Mouse (Mus musculus): ENCODE measurements around the gene Tomm40.
"Not testable (repeated sequence)": the region's sequence is repeated elsewhere in the genome, so short reads cannot be mapped to it uniquely, and the experiment has no call there.

The Tomm40 gene

GRCm38 (mm10) chr7:19686927-19687583 is 28.2 kb downstream of the Tomm40 start:
- DNase-seq (ENCODE audit: low spot score in 2 of 2), result not testable (repeated sequence)

GRCm38 (mm10) chr7:19686521-19686920 is 28.7 kb downstream of the Tomm40 start:
- no peak for DNase-seq (ENCODE audit: low spot score in 2 of 2)

GRCm38 (mm10) chr7:19685374-19685773 is 29.9 kb downstream of the Tomm40 start:
- no peak for DNase-seq (ENCODE audit: low spot score in 2 of 2)

- DNase-seq (ENCODE audit: low spot score in 2 of 2), result no peak
Measured at GRCm38 (mm10) chr7:19683771-19684201, 31.5 kb downstream of the Tomm40 start.

- no peak for DNase-seq (ENCODE audit: low spot score in 2 of 2)
Measured at GRCm38 (mm10) chr7:19682979-19683378, 32.3 kb downstream of the Tomm40 start.

- no peak for DNase-seq (ENCODE audit: low spot score in 2 of 2)
Measured at GRCm38 (mm10) chr7:19681202-19681694, 34.0 kb downstream of the Tomm40 start, which contains the start of the genes Gm44805 and Apoc4. Gene Gm44805, minus strand, starts transcription at chr7:19681423. Gene Apoc4, minus strand, starts transcription at chr7:19681479.

- DNase-seq (ENCODE audit: low spot score in 2 of 2), result no peak
Measured at GRCm38 (mm10) chr7:19680702-19681101, 34.5 kb downstream of the Tomm40 start.

- DNase-seq (ENCODE audit: low spot score in 2 of 2), result no peak
Measured at GRCm38 (mm10) chr7:19678901-19679300, 36.3 kb downstream of the Tomm40 start.

- no peak for DNase-seq (ENCODE audit: low spot score in 2 of 2)
Measured at GRCm38 (mm10) chr7:19677872-19678271, 37.4 kb downstream of the Tomm40 start, which contains the start of gene Apoc2. Gene Apoc2, minus strand, starts transcription at chr7:19677941.

GRCm38 (mm10) chr7:19676662-19677061 is 38.6 kb downstream of the Tomm40 start:
- no peak for DNase-seq (ENCODE audit: low spot score in 2 of 2)

GRCm38 (mm10) chr7:19675824-19676223 is 39.4 kb downstream of the Tomm40 start:
- no peak for DNase-seq (ENCODE audit: low spot score in 2 of 2)

- no peak for DNase-seq (ENCODE audit: low spot score in 2 of 2)
Measured at GRCm38 (mm10) chr7:19673083-19673699, 42.0 kb downstream of the Tomm40 start.

- DNase-seq (ENCODE audit: low spot score in 2 of 2), result no peak
Measured at GRCm38 (mm10) chr7:19671511-19671910, 43.7 kb downstream of the Tomm40 start.

GRCm38 (mm10) chr7:19668947-19669721 is 46.1 kb downstream of the Tomm40 start:
- peak; percentile 85 to 92 for DNase-seq (ENCODE audit: low spot score in 2 of 2)

GRCm38 (mm10) chr7:19667434-19667833 is 47.8 kb downstream of the Tomm40 start:
- DNase-seq (ENCODE audit: low spot score in 2 of 2), result no peak

GRCm38 (mm10) chr7:19666750-19667149 is 48.5 kb downstream of the Tomm40 start:
- no peak for DNase-seq (ENCODE audit: low spot score in 2 of 2)

- peak; percentile 94 to 97 for DNase-seq (ENCODE audit: low spot score in 2 of 2)
Measured at GRCm38 (mm10) chr7:19664955-19665841, 50.0 kb downstream of the Tomm40 start, which contains the start of gene Clptm1. Gene Clptm1, minus strand, starts transcription at chr7:19665033.

- no peak for DNase-seq (ENCODE audit: low spot score in 2 of 2)
Measured at GRCm38 (mm10) chr7:19664455-19664954, 50.7 kb downstream of the Tomm40 start.

- peak in 1 of 2 experiments; percentile 15 for DNase-seq (ENCODE audit: low spot score in 2 of 2)
Measured at GRCm38 (mm10) chr7:19663940-19664339, 51.3 kb downstream of the Tomm40 start.

GRCm38 (mm10) chr7:19652614-19653013 is 62.6 kb downstream of the Tomm40 start:
- DNase-seq (ENCODE audit: low spot score in 2 of 2), result no peak

Measured in cerebellum, postnatal 4 days (tissue).